Mouse (Mus musculus) liver, adult 2 months (tissue): ENCODE results near the gene Fgf14.

Experiments used
- CTCF ChIP-seq: fragments of 200-500 bp; IDR thresholded peaks from 2 replicates; pipeline ENCODE4 v1.5.1; 2011; ENCODE audit warnings: low read depth, low read length, control low read depth
- POLR2A ChIP-seq: fragments of 200-500 bp; IDR thresholded peaks from 2 replicates; pipeline ENCODE4 v1.6.1; 2011; ENCODE audit warnings: low read length, control low read depth; ENCODE audit not compliant: insufficient read depth; ENCODE audit errors: extremely low read depth

DNA sequence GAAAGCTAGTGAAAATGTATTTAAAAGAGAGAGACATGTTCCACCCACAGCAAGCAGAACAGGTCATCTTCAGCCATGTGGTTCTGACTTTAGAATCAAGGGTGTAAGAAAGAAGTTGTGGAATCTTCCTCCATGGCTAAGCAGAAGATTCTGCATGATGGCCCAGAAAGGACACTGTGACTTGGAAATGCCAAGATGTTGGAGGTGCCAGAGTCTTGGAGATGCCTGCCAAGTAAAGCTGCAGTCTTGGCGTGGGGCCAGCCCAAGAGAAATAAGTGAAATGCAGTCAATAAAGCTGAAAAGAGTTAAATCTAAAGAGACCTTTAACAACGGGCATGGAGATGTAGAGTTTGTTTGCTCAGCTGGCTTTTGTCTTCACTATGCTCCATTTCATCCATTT, 42.0 kb downstream of the Fgf14 start:
- TF ChIP-seq CTCF, result no peak
- no peak for TF ChIP-seq POLR2A
